Mouse (Mus musculus): ENCODE measurements around the gene Acer2. TPM values are rescaled to one million over a fixed set of nuclear protein-coding genes. Genes with fewer than 3 reads are reported as not detected.

Gene Acer2
- polyA plus RNA-seq, 1 experiment from 2014 or later = 16.0 TPM

Other genes with a start within 250 kb of the Acer2 start
- 86.6 and 88.0 TPM in 2 replicates for gene Plin2, start 204.3 kb upstream of the Acer2 start, polyA plus RNA-seq (2015; fragmentation: Nextera tagmentation; extraction: Ambion mirVana)
- 8.1 and 9.0 TPM in 2 replicates for gene Dennd4c, start 125.8 kb upstream of the Acer2 start, polyA plus RNA-seq (2015; fragmentation: Nextera tagmentation; extraction: Ambion mirVana)
- gene Rps6, start 17.0 kb upstream of the Acer2 start, polyA plus RNA-seq (2015; fragmentation: Nextera tagmentation; extraction: Ambion mirVana) = 670 and 677 TPM in 2 replicates

Measured in limb, embryonic 13.5 days (tissue).